Mouse (Mus musculus) left cerebral cortex, postnatal 36 days (tissue): ENCODE data around the gene H2afy. TPM values are rescaled to one million over a fixed set of nuclear protein-coding genes. Genes with fewer than 3 reads are reported as not detected.
A peak's percentile ranks its signal among the peaks of the same experiment; 100 is the strongest.

Experiments used
- DNase-seq, 2 experiments: peaks; one replicate each; pipeline ENCODE4 v3.0.0; 2021 to 2022; ENCODE audit warnings: low spot score in 2 of 2, mixed read lengths in 1 of 2
- intact Hi-C: fragments of 180-260 bp; cut with DNase I; formaldehyde crosslinking; loops from one replicate; pipeline ENCODE4 v1.15.1; 2025
- total RNA-seq, 2 experiments: library from RNA; stranded (reverse); gene quantifications; 2 replicates each; pipeline ENCODE4 v1.2.3; 2021

H2afy gene
- total RNA-seq, 2 experiments from 2014 or later, result 95.3 to 109 TPM

GRCm38 (mm10) chr13:56084146-56084905 is 51.8 kb downstream of the H2afy start:
- intact Hi-C loops, result no loop called here
- DNase-seq, result no peak

DNA sequence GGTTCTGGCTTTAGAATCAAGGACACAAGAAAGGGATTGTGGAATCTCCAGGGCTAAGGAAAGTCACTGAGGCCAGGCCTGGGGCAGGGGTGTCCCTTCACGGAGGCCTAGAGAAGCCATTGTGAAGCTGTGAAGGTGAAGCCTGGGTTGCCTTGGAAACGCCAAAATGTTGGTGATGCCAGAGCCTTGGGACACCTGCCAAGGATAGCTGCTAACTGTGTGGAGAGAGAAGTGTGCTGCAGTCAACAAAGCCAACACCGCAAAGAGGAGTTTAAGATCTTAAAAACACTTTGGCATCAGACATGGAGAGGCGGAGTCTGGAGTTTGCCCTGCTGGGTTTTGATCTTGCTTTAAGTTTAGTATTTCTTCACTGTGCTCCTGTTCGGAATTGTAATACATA is 54.5 kb downstream of the H2afy start:
- intact Hi-C loops, result no loop called here
- DNase-seq, result no peak

GRCm38 (mm10) chr13:56079616-56080015 is 56.5 kb downstream of the H2afy start:
- intact Hi-C loops, result loop anchor here (10.0 kb wide), 1 partner anchor 235 kb away; no protein-coding TSS in a partner anchor
- DNase-seq, result no peak

DNA sequence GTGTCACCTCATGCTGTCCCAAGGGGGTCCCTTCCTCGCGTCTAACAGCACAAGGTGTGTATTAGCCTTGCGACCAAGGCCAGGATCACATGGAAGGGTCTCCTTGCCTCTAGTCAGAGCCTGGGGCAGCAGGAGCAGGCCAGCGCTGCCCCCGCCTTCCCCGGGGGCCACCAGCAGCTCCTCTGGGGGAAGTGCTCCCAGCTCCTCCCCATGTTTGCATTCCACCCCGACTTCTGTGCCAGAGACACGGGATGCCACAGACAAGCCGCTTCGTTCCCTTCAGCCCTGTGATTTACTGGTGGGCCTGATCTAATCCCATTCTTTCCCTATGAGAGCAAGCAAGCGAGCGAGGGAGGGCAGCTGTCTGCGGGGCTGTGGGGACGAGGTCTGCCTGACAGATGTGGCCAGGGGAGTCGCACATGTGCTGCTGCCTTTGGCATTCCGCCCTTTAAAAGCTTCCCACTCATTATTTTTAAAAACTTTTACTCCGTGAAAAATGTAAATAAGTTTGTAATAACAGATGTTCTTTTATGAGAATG is 57.4 kb downstream of the H2afy start:
- intact Hi-C loops, result loop anchor here (10.0 kb wide), 1 partner anchor 234 kb away; no protein-coding TSS in a partner anchor
- no peak for DNase-seq

DNA sequence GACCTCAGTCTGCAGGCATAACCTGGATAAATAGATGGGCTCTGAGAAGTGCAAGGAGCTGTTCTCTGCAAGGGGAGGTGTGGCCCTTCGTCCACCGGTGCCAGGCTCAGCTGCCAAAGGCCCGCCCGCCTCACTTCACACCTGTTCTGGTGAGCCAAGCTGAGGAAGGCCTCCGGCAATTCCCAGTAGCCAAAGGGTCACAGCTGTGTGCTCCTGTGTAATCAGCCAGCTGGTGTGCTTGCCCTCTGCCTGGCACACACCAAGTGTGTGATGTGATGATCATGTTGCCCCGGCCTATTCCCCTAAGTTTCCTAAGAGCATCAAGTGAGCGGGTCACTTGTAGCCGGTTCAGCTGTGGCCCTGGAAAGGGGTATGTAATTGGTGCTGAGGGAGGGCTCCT is 60.2 kb downstream of the H2afy start:
- DNase-seq, result no peak
- intact Hi-C loops, result loop anchor here (10.0 kb wide), 1 partner anchor 231 kb away; no protein-coding TSS in a partner anchor

DNA sequence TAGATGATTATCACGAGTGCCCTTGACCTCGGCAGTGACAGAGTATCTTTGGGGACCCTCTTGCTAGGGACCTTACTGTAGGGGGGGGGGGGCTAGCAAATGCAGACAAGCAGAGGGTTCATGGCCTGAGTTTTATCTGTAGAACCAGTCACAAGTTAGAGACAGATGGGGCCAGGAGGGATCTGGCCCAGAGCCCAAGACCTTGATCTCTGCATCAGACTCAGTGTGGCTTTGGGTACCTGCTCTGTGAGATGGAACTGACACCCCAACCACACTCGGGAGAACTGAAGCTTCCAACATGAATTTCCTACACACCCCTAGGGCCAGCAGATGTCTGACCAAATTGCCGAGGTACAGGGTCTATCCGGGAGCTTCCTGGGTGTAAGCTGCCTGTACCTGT is 63.0 kb downstream of the H2afy start:
- no peak for DNase-seq
- intact Hi-C loops, result loop anchor here (10.0 kb wide), 1 partner anchor 228 kb away; no protein-coding TSS in a partner anchor

DNA sequence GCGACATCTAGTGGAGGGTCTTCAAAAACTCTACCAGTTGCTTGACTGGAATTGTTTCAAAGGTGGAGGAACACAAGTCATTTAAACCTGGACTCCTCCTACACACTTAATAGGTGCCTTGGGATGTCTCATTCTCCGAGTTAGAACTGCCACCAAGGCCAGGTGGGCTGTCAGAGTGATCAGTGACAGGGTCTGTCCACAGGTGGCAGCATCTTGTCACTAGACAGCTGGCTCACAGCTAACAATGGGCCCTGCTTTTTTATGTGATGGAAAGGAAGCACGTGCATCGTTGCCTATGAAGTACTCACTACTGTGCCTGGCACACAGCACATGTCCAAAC is 63.9 kb downstream of the H2afy start:
- intact Hi-C loops, result loop anchor here (10.0 kb wide), 1 partner anchor 227 kb away; no protein-coding TSS in a partner anchor
- DNase-seq, result no peak

GRCm38 (mm10) chr13:56071586-56072267 is 64.4 kb downstream of the H2afy start:
- intact Hi-C loops, result loop anchor here (10.0 kb wide), 1 partner anchor 227 kb away; no protein-coding TSS in a partner anchor

GRCm38 (mm10) chr13:56069643-56070042 is 66.5 kb downstream of the H2afy start:
- intact Hi-C loops, result loop anchor here (10.0 kb wide), 1 partner anchor 225 kb away; no protein-coding TSS in a partner anchor
- DNase-seq, result no peak

More at GRCm38 (mm10) chr13:56071586-56072267, 64.4 kb downstream of the H2afy start:
- no peak for DNase-seq

- no peak for DNase-seq
- intact Hi-C loops, result no loop called here
Observed at GRCm38 (mm10) chr13:56068517-56068916, 67.6 kb downstream of the H2afy start.

DNA sequence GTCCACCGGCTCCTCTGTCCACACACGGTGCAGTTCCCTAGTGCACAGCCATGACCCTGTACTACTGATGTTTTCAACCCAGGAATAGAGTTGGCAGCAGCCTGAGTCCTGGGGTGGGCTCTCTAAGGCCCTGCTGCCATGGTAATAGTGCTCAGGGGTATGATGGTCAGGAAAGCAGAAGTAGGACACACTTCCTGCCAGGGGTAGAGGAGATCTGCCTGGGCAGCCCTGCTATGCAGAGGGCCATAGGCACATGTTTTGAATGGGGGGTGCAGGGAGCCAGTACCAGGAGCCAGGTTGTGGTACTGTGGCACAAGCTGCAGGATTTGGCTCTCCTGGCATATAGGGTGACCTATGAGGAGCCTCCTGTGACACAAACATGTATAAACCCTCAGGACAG is 69.3 kb downstream of the H2afy start:
- no peak for DNase-seq
- intact Hi-C loops, result no loop called here

- intact Hi-C loops, result no loop called here
- DNase-seq, result no peak
Observed at GRCm38 (mm10) chr13:56066152-56066551, 70.0 kb downstream of the H2afy start.

DNA sequence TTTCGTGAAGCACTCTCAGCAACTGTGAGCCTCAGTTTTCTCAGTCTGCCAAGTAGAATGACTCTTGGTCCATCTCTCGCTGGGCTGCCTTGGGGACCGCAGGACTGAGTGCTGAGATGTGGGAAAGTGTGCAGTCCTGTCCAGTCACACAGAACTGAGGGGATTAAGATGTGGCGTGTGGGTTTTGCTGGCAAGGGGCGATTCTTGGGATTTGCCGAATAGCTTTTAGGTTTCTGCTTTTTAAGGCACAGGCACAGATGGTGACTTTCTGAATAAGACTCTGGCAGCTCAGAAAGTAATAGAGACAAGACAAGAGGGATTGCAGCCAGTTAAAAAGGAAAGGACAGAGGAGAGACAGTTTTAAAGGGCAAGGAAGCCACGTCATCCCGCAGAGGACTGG is 78.4 kb downstream of the H2afy start:
- intact Hi-C loops, result no loop called here

DNA sequence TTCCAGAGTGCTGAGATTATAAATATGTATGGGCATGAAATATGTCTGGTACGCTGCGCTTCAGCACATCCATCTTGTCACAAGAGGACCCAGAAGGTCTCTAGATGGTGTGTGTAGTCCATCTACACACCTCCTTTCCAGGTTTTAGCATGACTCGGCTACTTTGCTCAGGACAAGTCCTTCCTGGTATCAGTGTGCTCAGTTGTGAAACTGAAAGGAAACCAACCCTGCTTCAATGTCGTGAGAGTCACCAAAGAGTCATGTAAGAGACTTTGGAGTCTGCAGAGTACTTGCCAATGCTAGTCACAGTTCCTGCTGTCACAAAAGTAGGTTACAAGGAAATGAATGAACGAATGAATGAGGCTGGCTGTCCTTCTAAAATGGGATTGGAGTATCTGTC is 80.4 kb downstream of the H2afy start:
- intact Hi-C loops, result no loop called here
- no peak for DNase-seq

More for the DNA sequence above, 78.4 kb downstream of the H2afy start:
- peak in 1 of 2 experiments; percentile 12 for DNase-seq

DNA sequence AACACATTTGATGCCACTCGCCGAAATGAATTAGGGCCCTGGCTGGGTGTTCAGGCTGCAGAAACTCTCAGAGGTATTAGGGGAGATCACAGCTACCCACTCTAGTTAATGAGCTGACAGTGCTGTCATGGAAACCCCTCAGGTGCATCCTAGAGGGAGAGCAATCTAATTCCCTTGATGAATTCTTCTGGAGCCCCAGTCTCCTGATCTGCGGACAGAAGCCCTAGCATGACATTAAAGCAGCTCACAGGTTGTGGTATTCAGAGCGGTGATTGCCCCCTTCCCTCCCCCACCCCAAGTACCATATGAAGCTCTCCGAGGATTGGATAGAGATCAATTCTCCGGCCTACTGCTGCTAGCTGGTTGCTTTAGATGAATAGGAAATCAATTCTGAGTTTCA is 82.1 kb downstream of the H2afy start:
- no peak for DNase-seq
- intact Hi-C loops, result no loop called here

- intact Hi-C loops, result no loop called here
- no peak for DNase-seq
Observed at GRCm38 (mm10) chr13:56052781-56053180, 83.4 kb downstream of the H2afy start.

- no peak for DNase-seq
- intact Hi-C loops, result no loop called here
Observed at GRCm38 (mm10) chr13:56050246-56050645, 85.9 kb downstream of the H2afy start.

- intact Hi-C loops, result no loop called here
- no peak for DNase-seq
Observed at GRCm38 (mm10) chr13:56042221-56042620, 93.9 kb downstream of the H2afy start.

DNA sequence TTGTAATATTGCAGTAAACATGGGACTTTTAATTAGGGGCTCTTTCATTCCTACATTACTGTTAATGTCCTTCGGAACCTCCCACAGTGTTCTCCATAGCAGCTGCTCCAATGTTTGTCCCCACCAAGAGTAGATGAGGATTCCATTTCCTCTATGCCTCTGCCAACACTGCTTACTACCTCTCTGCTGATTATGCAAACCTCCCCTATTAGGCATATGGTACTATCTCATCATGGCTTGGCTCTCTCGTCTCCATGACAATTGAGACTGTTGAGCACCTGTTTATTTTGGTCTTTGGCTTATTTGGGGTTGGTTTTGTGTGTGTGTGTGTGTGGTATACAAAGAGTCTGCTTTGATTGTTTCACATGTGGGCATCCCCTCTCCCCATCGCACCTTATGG is 95.5 kb downstream of the H2afy start:
- no peak for DNase-seq
- intact Hi-C loops, result no loop called here

- intact Hi-C loops, result no loop called here
Observed at GRCm38 (mm10) chr13:56039610-56040371, 96.4 kb downstream of the H2afy start.

More at GRCm38 (mm10) chr13:56039610-56040371, 96.4 kb downstream of the H2afy start:
- no peak for DNase-seq
